Mouse (Mus musculus) G1E (cell line): ENCODE data around the gene Gnpat.

Experiments
- CTCF ChIP-seq: IDR thresholded peaks from 2 replicates; pipeline ENCODE4 v1.5.1; 2012; ENCODE audit warnings: low read depth, low read length, inconsistent platforms, mixed read lengths
- GATA2 ChIP-seq: IDR thresholded peaks from 2 replicates; pipeline ENCODE4 v1.6.1; 2012; ENCODE audit warnings: low read depth, low read length, inconsistent platforms, borderline replicate concordance
- TAL1 ChIP-seq: conservative IDR thresholded peaks from 2 replicates; pipeline ENCODE4 v1.6.1; 2012; ENCODE audit warnings: low read depth, low read length, inconsistent platforms, mixed read lengths

DNA sequence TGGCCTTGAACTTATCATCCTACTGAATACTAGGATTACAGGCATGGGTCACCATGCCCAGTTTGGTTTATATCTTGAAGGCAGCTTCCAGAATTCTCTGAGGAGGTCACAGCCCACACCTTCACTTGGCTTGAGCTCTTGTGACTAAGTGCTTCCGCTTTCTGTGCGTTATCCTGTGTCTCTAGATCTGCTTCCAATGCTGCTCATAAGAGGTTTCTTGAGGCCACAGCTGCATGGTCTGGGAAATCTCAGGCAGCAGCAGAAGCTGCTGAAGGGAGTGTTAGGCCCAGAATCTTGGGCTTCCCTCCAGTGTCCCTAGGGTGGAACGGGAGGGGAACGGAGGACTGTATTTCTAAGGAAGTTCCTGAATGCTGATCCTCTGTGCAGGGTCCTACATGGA is 49.5 kb upstream of the Gnpat start:
- TF ChIP-seq CTCF (no peak), TAL1 (no peak), GATA2 (no peak)
